Mouse (Mus musculus): Measurements from ENCODE around the gene Prop1. TPM values are rescaled to one million over a fixed set of nuclear protein-coding genes. Genes with fewer than 3 reads are reported as not detected.

The Prop1 gene
- total RNA-seq, 2 experiments from 2014 or later = not detected

Other genes with a start within 250 kb of the Prop1 start
- gene Zfp354c, start 126.0 kb downstream of the Prop1 start, total RNA-seq (2014; fragmentation: Nextera tagmentation) = 0.15 and 2.3 TPM in 2 replicates
- gene Zfp354c, start 126.0 kb downstream of the Prop1 start, total RNA-seq (2017) = 0.60 and 1.4 TPM in 2 replicates
- not detected in 2 replicates for gene Zfp879, start 112.2 kb downstream of the Prop1 start, total RNA-seq (2014; fragmentation: Nextera tagmentation)
- 0.30 and 0.77 TPM in 2 replicates for gene Zfp879, start 112.2 kb downstream of the Prop1 start, total RNA-seq (2017)
- not detected in 2 replicates for gene Grm6, start 103.1 kb downstream of the Prop1 start, total RNA-seq (2014; fragmentation: Nextera tagmentation)
- gene Grm6, start 103.1 kb downstream of the Prop1 start, total RNA-seq (2017) = not detected in 2 replicates
- not detected in 2 replicates for gene Zfp454, start 66.1 kb downstream of the Prop1 start, total RNA-seq (2014; fragmentation: Nextera tagmentation)
- not detected in 2 replicates for gene Zfp454, start 66.1 kb downstream of the Prop1 start, total RNA-seq (2017)
- 2.4 and 4.0 TPM in 2 replicates for gene Zfp2, start 37.6 kb downstream of the Prop1 start, total RNA-seq (2014; fragmentation: Nextera tagmentation)
- 1.3 and 2.0 TPM in 2 replicates for gene Zfp2, start 37.6 kb downstream of the Prop1 start, total RNA-seq (2017)
- gene Zfp354b, start 22.1 kb downstream of the Prop1 start, total RNA-seq (2014; fragmentation: Nextera tagmentation) = not detected in 2 replicates
- 0.34 TPM in 1 of 2 replicates, not detected in the other for gene Zfp354b, start 22.1 kb downstream of the Prop1 start, total RNA-seq (2017)
- not detected in 2 replicates for gene 4933414I15Rik, start 10.0 kb downstream of the Prop1 start, total RNA-seq (2014; fragmentation: Nextera tagmentation)
- not detected in 2 replicates for gene 4933414I15Rik, start 10.0 kb downstream of the Prop1 start, total RNA-seq (2017)
- gene Olfr1378, start 12.8 kb upstream of the Prop1 start, total RNA-seq (2014; fragmentation: Nextera tagmentation) = not detected in 2 replicates
- not detected in 2 replicates for gene Olfr1378, start 12.8 kb upstream of the Prop1 start, total RNA-seq (2017)
- not detected in 2 replicates for gene Olfr1377, start 28.2 kb upstream of the Prop1 start, total RNA-seq (2014; fragmentation: Nextera tagmentation)
- not detected in 2 replicates for gene Olfr1377, start 28.2 kb upstream of the Prop1 start, total RNA-seq (2017)
- not detected in 2 replicates for gene Olfr51, start 49.8 kb upstream of the Prop1 start, total RNA-seq (2014; fragmentation: Nextera tagmentation)
- not detected in 2 replicates for gene Olfr51, start 49.8 kb upstream of the Prop1 start, total RNA-seq (2017)
- gene Olfr54, start 60.5 kb upstream of the Prop1 start, total RNA-seq (2014; fragmentation: Nextera tagmentation) = not detected in 2 replicates
- gene Olfr54, start 60.5 kb upstream of the Prop1 start, total RNA-seq (2017) = not detected in 2 replicates
- not detected in 2 replicates for gene Olfr1375, start 94.3 kb upstream of the Prop1 start, total RNA-seq (2014; fragmentation: Nextera tagmentation)
- not detected in 2 replicates for gene Olfr1375, start 94.3 kb upstream of the Prop1 start, total RNA-seq (2017)
- gene Zfp354a, start 105.5 kb upstream of the Prop1 start, total RNA-seq (2014; fragmentation: Nextera tagmentation) = 0.83 TPM in 1 of 2 replicates, not detected in the other
- gene Zfp354a, start 105.5 kb upstream of the Prop1 start, total RNA-seq (2017) = not detected in 2 replicates